Mouse (Mus musculus): ENCODE measurements at regions not wholly inside any gene's neighbourhood (a gene's known extent, or its start where the extent isn't known, plus 50 kb on each side); places are given as distances from the start of the nearest gene placed in this dataset.
"Not testable (repeated sequence)": the region's sequence is repeated elsewhere in the genome, so short reads cannot be mapped to it uniquely, and the experiment has no call there.

GRCm38 (mm10) chrX:50618936-50619335, 190.6 kb upstream of the Olfr1324 start:
- no peak overlapping the region for H3K4me2 ChIP-seq
- no peaks in the 10 kb centered on the region for H3K4me1 ChIP-seq
- no peak overlapping the region for H3K9ac ChIP-seq
- H3K27ac ChIP-seq = no peak overlapping the region
- H3K9me3 ChIP-seq = no peaks in the 10 kb centered on the region
- no peaks in the 10 kb centered on the region for H3K27me3 ChIP-seq
- H3K4me3 ChIP-seq = no peak overlapping the region
- ATAC-seq (ENCODE audit: borderline replicate concordance, extremely low read depth, low FRiP score, low TSS enrichment) = no peak
- WGBS = 86% methylated on average over 4 of the region's 4 CpGs
- no peaks in the 10 kb centered on the region for H3K36me3 ChIP-seq

- not testable (repeated sequence) for H3K27me3 ChIP-seq; ATAC-seq (ENCODE audit: borderline replicate concordance, extremely low read depth, low FRiP score, low TSS enrichment)
These were observed 188.6 kb upstream of the Olfr1324 start for GRCm38 (mm10) chrX:50616920-50617319.

GRCm38 (mm10) chrX:50614874-50615273, 186.6 kb upstream of the Olfr1324 start:
- H3K27me3 ChIP-seq, H3K36me3 ChIP-seq, H3K4me1 ChIP-seq, H3K9ac ChIP-seq, H3K9me3 ChIP-seq: not testable (repeated sequence)
- Histone ChIP-seq H3K4me3 (peak overlapping the region; percentile 20; the same call in 1 of the 2 replicates), H3K27ac (0 out of 2 replicates have a peak overlapping the region, but pooled peaks have one; percentile 19), H3K4me2 (peak overlapping the region; percentile 35; the same call in 1 of the 2 replicates)
- ATAC-seq (ENCODE audit: borderline replicate concordance, extremely low read depth, low FRiP score, low TSS enrichment) = peak; percentile 56; the same call in 1 of the 2 replicates
- WGBS = 61% methylated on average over 3 of the region's 3 CpGs

More at GRCm38 (mm10) chrX:50616920-50617319, 188.6 kb upstream of the Olfr1324 start:
- H3K36me3 ChIP-seq, H3K27ac ChIP-seq, H3K9me3 ChIP-seq, H3K9ac ChIP-seq, H3K4me3 ChIP-seq, H3K4me1 ChIP-seq: not testable (repeated sequence)
- H3K4me2 ChIP-seq = peak overlapping the region; percentile 35
- WGBS = 66% methylated on average over 8 of the region's 8 CpGs

GRCm38 (mm10) chrX:50614367-50614766, 186.1 kb upstream of the Olfr1324 start:
- WGBS = 55% methylated on average over 6 of the region's 6 CpGs
- Histone ChIP-seq H3K4me2 (peak overlapping the region; percentile 35; the same call in 1 of the 2 replicates), H3K4me3 (peak overlapping the region; percentile 20; the same call in 1 of the 2 replicates), H3K27ac (0 out of 2 replicates have a peak overlapping the region, but pooled peaks have one; percentile 19)
- not testable (repeated sequence) for H3K36me3 ChIP-seq; H3K9ac ChIP-seq; H3K9me3 ChIP-seq; H3K4me1 ChIP-seq; H3K27me3 ChIP-seq; ATAC-seq (ENCODE audit: borderline replicate concordance, extremely low read depth, low FRiP score, low TSS enrichment)

- H3K9ac ChIP-seq = no peak overlapping the region
- no peaks in the 10 kb centered on the region for H3K27me3 ChIP-seq
- no peaks in the 10 kb centered on the region for H3K4me1 ChIP-seq
- ATAC-seq (ENCODE audit: borderline replicate concordance, extremely low read depth, low FRiP score, low TSS enrichment) = peak; percentile 78; the same call in 1 of the 2 replicates
- H3K4me2 ChIP-seq = peak overlapping the region; percentile 35
- 69% methylated on average over 9 of the region's 9 CpGs for WGBS
- H3K4me3 ChIP-seq = peak overlapping the region; percentile 25
- no peaks in the 10 kb centered on the region for H3K36me3 ChIP-seq
- H3K27ac ChIP-seq = peak overlapping the region; percentile 25; the same call in 1 of the 2 replicates
- H3K9me3 ChIP-seq = no peaks in the 10 kb centered on the region
These were observed 183.7 kb upstream of the Olfr1324 start for GRCm38 (mm10) chrX:50611765-50612591.

GRCm38 (mm10) chrX:50608141-50608540, 179.8 kb upstream of the Olfr1324 start:
- WGBS = 68% methylated on average over 6 of the region's 6 CpGs

GRCm38 (mm10) chrX:50607636-50608035, 179.3 kb upstream of the Olfr1324 start:
- Histone ChIP-seq H3K4me3 (no peak overlapping the region), H3K9me3 (no peaks in the 10 kb centered on the region), H3K36me3 (no peaks in the 10 kb centered on the region), H3K4me1 (no peaks in the 10 kb centered on the region), H3K27ac (no peak overlapping the region), H3K27me3 (no peaks in the 10 kb centered on the region), H3K9ac (no peak overlapping the region), H3K4me2 (no peak overlapping the region; the same call in 1 of the 2 replicates)
- no peak for ATAC-seq (ENCODE audit: borderline replicate concordance, extremely low read depth, low FRiP score, low TSS enrichment)
- WGBS = 64% methylated on average over 7 of the region's 7 CpGs

More at GRCm38 (mm10) chrX:50608141-50608540, 179.8 kb upstream of the Olfr1324 start:
- not testable (repeated sequence) for H3K27ac ChIP-seq; H3K9me3 ChIP-seq; H3K4me1 ChIP-seq; H3K4me3 ChIP-seq; H3K27me3 ChIP-seq; H3K36me3 ChIP-seq; H3K4me2 ChIP-seq; H3K9ac ChIP-seq; ATAC-seq (ENCODE audit: borderline replicate concordance, extremely low read depth, low FRiP score, low TSS enrichment)

- 41% methylated on average over 2 of the region's 2 CpGs for WGBS
- ATAC-seq (ENCODE audit: borderline replicate concordance, extremely low read depth, low FRiP score, low TSS enrichment) = 0 out of 2 replicates have a peak, but pooled peaks have one; percentile 31
- H3K4me2 ChIP-seq = peak overlapping the region; percentile 38
These were observed 177.2 kb upstream of the Olfr1324 start for GRCm38 (mm10) chrX:50605517-50605916.

GRCm38 (mm10) chrX:50604995-50605394, 176.7 kb upstream of the Olfr1324 start:
- H3K4me2 ChIP-seq = peak overlapping the region; percentile 38
- H3K4me3 ChIP-seq, H3K9ac ChIP-seq, H3K4me1 ChIP-seq, H3K36me3 ChIP-seq, H3K9me3 ChIP-seq, H3K27ac ChIP-seq, H3K27me3 ChIP-seq: not testable (repeated sequence)
- ATAC-seq (ENCODE audit: borderline replicate concordance, extremely low read depth, low FRiP score, low TSS enrichment) = 0 out of 2 replicates have a peak, but pooled peaks have one; percentile 20
- 66% methylated on average over 4 of the region's 4 CpGs for WGBS

More at GRCm38 (mm10) chrX:50605517-50605916, 177.2 kb upstream of the Olfr1324 start:
- not testable (repeated sequence) for H3K27ac ChIP-seq, H3K27me3 ChIP-seq, H3K9ac ChIP-seq, H3K9me3 ChIP-seq, H3K36me3 ChIP-seq, H3K4me3 ChIP-seq, H3K4me1 ChIP-seq

- H3K4me2 ChIP-seq = peak overlapping the region; percentile 44
- H3K4me3 ChIP-seq = peak overlapping the region; percentile 31
- not testable (repeated sequence) for H3K27ac ChIP-seq, H3K36me3 ChIP-seq, H3K27me3 ChIP-seq, H3K9me3 ChIP-seq, H3K9ac ChIP-seq, H3K4me1 ChIP-seq
- ATAC-seq (ENCODE audit: borderline replicate concordance, extremely low read depth, low FRiP score, low TSS enrichment) = peak; percentile 78
- 55% methylated on average over 3 of the region's 3 CpGs for WGBS
These were observed 174.6 kb upstream of the Olfr1324 start for GRCm38 (mm10) chrX:50602881-50603280.

GRCm38 (mm10) chrX:50602461-50602875, 174.2 kb upstream of the Olfr1324 start:
- peak overlapping the region; percentile 44 for H3K4me2 ChIP-seq
- not testable (repeated sequence) for H3K36me3 ChIP-seq; H3K27me3 ChIP-seq; H3K9ac ChIP-seq; ATAC-seq (ENCODE audit: borderline replicate concordance, extremely low read depth, low FRiP score, low TSS enrichment); H3K9me3 ChIP-seq; H3K4me1 ChIP-seq
- H3K27ac ChIP-seq = peak overlapping the region; percentile 29; the same call in 1 of the 2 replicates
- H3K4me3 ChIP-seq = peak overlapping the region; percentile 31
- WGBS = 62% methylated on average over 9 of the region's 9 CpGs

- not testable (repeated sequence) for H3K36me3 ChIP-seq, H3K27me3 ChIP-seq, H3K9me3 ChIP-seq, H3K9ac ChIP-seq, H3K4me1 ChIP-seq
- ATAC-seq (ENCODE audit: borderline replicate concordance, extremely low read depth, low FRiP score, low TSS enrichment) = peak; percentile 44; the same call in 1 of the 2 replicates
- peak overlapping the region; percentile 25 for H3K4me3 ChIP-seq
- H3K27ac ChIP-seq = 0 out of 2 replicates have a peak overlapping the region, but pooled peaks have one; percentile 33
- 53% methylated on average over 3 of the region's 3 CpGs for WGBS
- H3K4me2 ChIP-seq = peak overlapping the region; percentile 42
These were observed 172.0 kb upstream of the Olfr1324 start for GRCm38 (mm10) chrX:50600262-50600661.
